Mouse (Mus musculus) intestine, postnatal 0 days (tissue): Measurements from ENCODE around the gene Slc1a7. TPM values are rescaled to one million over a fixed set of nuclear protein-coding genes. Genes with fewer than 3 reads are reported as not detected.
A peak's percentile ranks its signal among the peaks of the same experiment; 100 is the strongest.

Source experiments
- ATAC-seq: fragments of 200-750 bp; cut with Nextera tagmentation; 2 replicates; pipeline ENCODE4 v1.8.0; 2017; ENCODE audit warnings: mild to moderate bottlenecking, moderate TSS enrichment, moderate library complexity
- H3K27ac ChIP-seq: fragments of 300-500 bp; sonication (generic); 2 replicates; pipeline ENCODE4 v1.5.1; 2014; ENCODE audit warnings: mild to moderate bottlenecking, low read depth, low read length, moderate library complexity
- H3K27me3 ChIP-seq: fragments of 300-500 bp; sonication (generic); replicated peaks from 2 replicates; pipeline ENCODE4 v1.6.1; 2014; ENCODE audit warnings: low read length, mixed read lengths; ENCODE audit not compliant: control insufficient read depth, insufficient read depth
- H3K36me3 ChIP-seq: fragments of 300-500 bp; sonication (generic); 2 replicates; pipeline ENCODE4 v1.6.1; 2014; ENCODE audit warnings: mild to moderate bottlenecking, moderate library complexity; ENCODE audit not compliant: control insufficient read depth, insufficient read depth
- H3K4me1 ChIP-seq: fragments of 300-500 bp; sonication (generic); replicated peaks from 2 replicates; pipeline ENCODE4 v1.6.1; 2014; ENCODE audit warnings: antibody characterized with exemption, low read length, mixed read lengths; ENCODE audit not compliant: control insufficient read depth, insufficient read depth
- H3K4me2 ChIP-seq: fragments of 300-500 bp; sonication (generic); replicated peaks from 2 replicates; pipeline ENCODE4 v1.6.1; 2014; ENCODE audit warnings: low read depth, mild to moderate bottlenecking, moderate library complexity
- H3K4me3 ChIP-seq: fragments of 300-500 bp; sonication (generic); 2 replicates; pipeline ENCODE4 v1.5.1; 2014; ENCODE audit warnings: low read depth, low read length
- H3K9ac ChIP-seq: fragments of 300-500 bp; sonication (generic); 2 replicates; pipeline ENCODE4 v1.6.1; 2014; ENCODE audit warnings: mild to moderate bottlenecking, low read depth, low read length
- H3K9me3 ChIP-seq: fragments of 300-500 bp; sonication (generic); 2 replicates; pipeline ENCODE4 v1.6.1; 2016; ENCODE audit warnings: mixed run types; ENCODE audit not compliant: control insufficient read depth
- CTCF ChIP-seq: sonication (generic); IDR thresholded peaks from 2 replicates; pipeline ENCODE4 v1.5.1; 2016; ENCODE audit warnings: low read depth, mild to moderate bottlenecking, control low read depth, antibody characterized with exemption, moderate library complexity
- WGBS: fragments of 180-500 bp; shearing (Covaris S2); extraction: QIAGEN DNeasy Blood & Tissue Kit; methylation state at CpG from one replicate; pipeline ENCODE4 v1.1.7; 2014; 5-methylcytosine and 5-hydroxymethylcytosine counted together
- polyA plus RNA-seq: library from polyadenylated mRNA; unstranded; fragments of >200 nt; fragmentation: Nextera tagmentation; extraction: Ambion mirVana; gene quantifications from 2 replicates; pipeline ENCODE4 v1.2.1, GENCODE M21; 2015

Slc1a7 gene
- polyA plus RNA-seq, 1 experiment from 2014 or later, result 0.14 TPM

DNA sequence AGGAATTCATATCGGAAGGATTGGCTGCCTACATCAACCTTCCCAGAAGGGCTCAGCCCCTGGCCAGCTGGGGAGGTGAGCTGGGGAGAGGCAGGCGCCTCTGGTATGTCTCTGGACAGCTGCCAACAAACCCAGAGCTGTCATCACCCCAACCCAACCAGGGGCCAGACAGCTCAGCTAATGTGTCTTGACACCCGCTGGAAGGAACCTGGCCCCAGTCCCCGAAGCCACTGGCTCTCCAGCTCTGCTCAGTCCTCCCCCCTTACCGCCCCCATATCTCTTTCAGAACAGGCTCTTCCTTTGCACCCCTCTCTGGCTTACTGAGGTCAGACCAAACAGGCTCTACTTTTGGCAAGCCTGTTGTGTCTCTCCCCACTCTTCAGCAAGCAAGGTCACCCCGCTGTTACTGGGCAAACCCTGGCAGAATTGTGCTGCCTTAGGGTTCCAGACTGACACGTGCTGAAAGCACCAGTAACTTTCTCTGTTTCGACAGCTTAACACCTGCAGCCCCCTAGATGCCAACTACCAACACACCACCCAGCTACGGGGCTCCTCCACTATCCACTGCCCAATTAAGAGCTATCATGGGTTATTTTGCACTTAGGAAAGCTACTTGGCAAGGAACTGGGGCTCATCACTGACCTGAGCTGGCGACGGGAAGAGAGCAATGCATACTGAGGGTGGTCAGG, 5.9 kb upstream of the Slc1a7 start:
- H3K27me3 ChIP-seq, result no peaks in the 10 kb centered on the region
- H3K9me3 ChIP-seq, result no peaks in the 10 kb centered on the region
- 0 out of 2 replicates have a peak, but pooled peaks have one; percentile 25 for ATAC-seq
- no peak for TF ChIP-seq CTCF
- H3K9ac ChIP-seq, result no peak overlapping the region
- H3K4me1 ChIP-seq, result no peaks in the 10 kb centered on the region
- H3K4me2 ChIP-seq, result no peak overlapping the region
- no peaks in the 10 kb centered on the region for H3K36me3 ChIP-seq
- H3K4me3 ChIP-seq, result no peak overlapping the region
- no peak overlapping the region for H3K27ac ChIP-seq
- 57% methylated on average over 11 of the region's 11 CpGs for WGBS

- Histone ChIP-seq H3K9me3 (no peaks in the 10 kb centered on the region), H3K27ac (no peak overlapping the region), H3K36me3 (no peaks in the 10 kb centered on the region), H3K4me3 (no peak overlapping the region), H3K9ac (no peak overlapping the region), H3K4me2 (no peak overlapping the region), H3K4me1 (no peaks in the 10 kb centered on the region), H3K27me3 (no peaks in the 10 kb centered on the region)
- 76% methylated on average over 2 of the region's 2 CpGs for WGBS
- no peak for ATAC-seq
- no peak for TF ChIP-seq CTCF
These were observed 5.3 kb upstream of the Slc1a7 start for GRCm38 (mm10) chr4:107962792-107963191.

GRCm38 (mm10) chr4:107966416-107967109, 1.6 kb upstream of the Slc1a7 start:
- no peaks in the 10 kb centered on the region for H3K36me3 ChIP-seq
- no peak overlapping the region for H3K4me3 ChIP-seq
- H3K4me1 ChIP-seq, result no peaks in the 10 kb centered on the region
- WGBS, result 48% methylated on average over 5 of the region's 5 CpGs
- no peak for TF ChIP-seq CTCF
- H3K27me3 ChIP-seq, result no peaks in the 10 kb centered on the region
- H3K9me3 ChIP-seq, result no peaks in the 10 kb centered on the region
- H3K27ac ChIP-seq, result no peak overlapping the region
- no peak overlapping the region for H3K4me2 ChIP-seq
- ATAC-seq, result no peak
- H3K9ac ChIP-seq, result no peak overlapping the region

- ATAC-seq, result no peak
- Histone ChIP-seq H3K27me3 (no peaks in the 10 kb centered on the region), H3K36me3 (no peaks in the 10 kb centered on the region), H3K4me3 (no peak overlapping the region), H3K4me2 (no peak overlapping the region), H3K9me3 (no peaks in the 10 kb centered on the region), H3K27ac (no peak overlapping the region), H3K9ac (no peak overlapping the region), H3K4me1 (no peaks in the 10 kb centered on the region)
- no peak for TF ChIP-seq CTCF
These were observed 1.6 kb downstream of the Slc1a7 start for GRCm38 (mm10) chr4:107969781-107970180.

DNA sequence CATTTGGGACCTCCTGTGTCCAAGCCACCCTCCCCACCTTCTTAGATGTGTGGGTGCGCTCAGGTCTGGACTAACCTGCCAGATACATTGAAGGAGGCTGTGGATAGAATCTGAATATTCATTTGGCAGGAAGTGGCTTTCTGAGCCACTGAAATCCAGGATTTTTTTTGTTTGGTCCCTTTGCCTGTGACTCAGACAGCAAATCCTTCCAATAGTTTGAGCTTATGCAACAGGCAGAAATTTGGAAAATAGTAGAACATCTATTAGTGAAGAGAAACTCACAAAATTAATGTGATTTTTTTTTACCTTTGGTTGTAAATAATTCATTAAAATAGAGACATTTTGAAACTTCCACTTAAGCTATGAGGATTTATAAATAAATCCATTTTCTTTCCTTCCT, 3.0 kb downstream of the Slc1a7 start:
- Histone ChIP-seq H3K9ac (no peak overlapping the region), H3K9me3 (no peaks in the 10 kb centered on the region), H3K27ac (no peak overlapping the region), H3K27me3 (no peaks in the 10 kb centered on the region), H3K36me3 (no peaks in the 10 kb centered on the region), H3K4me3 (no peak overlapping the region), H3K4me1 (no peaks in the 10 kb centered on the region), H3K4me2 (no peak overlapping the region)
- no peak for ATAC-seq
- 94% methylated on average over 1 of the region's 1 CpGs for WGBS
- no peak for TF ChIP-seq CTCF

DNA sequence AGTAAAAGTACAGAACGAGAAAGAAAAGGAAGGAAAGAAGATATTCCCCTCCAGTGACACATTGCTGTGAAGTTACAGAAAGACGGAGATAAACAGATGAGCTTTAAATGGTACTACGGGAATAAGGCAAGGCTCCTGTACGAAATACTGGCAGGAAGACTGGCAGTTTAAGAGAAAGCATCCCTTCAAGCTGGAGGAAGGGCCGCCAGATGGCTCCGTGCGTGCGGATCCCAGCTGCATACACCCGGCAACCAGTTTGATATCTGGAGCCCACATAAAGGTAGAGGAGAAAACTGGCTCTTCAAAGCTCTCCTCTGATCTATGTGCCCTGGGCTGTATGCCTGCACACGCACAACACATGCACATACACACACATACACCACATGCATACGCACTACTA, 6.4 kb downstream of the Slc1a7 start:
- no peak overlapping the region for H3K27ac ChIP-seq
- 75% methylated on average over 11 of the region's 11 CpGs for WGBS
- no peak overlapping the region for H3K4me3 ChIP-seq
- no peaks in the 10 kb centered on the region for H3K27me3 ChIP-seq
- no peaks in the 10 kb centered on the region for H3K4me1 ChIP-seq
- no peak for TF ChIP-seq CTCF
- H3K9ac ChIP-seq, result no peak overlapping the region
- ATAC-seq, result no peak
- no peaks in the 10 kb centered on the region for H3K36me3 ChIP-seq
- H3K9me3 ChIP-seq, result no peaks in the 10 kb centered on the region
- H3K4me2 ChIP-seq, result no peak overlapping the region
